Mouse (Mus musculus) kidney, embryonic 14.5 days (tissue): ENCODE data around the gene Plpp4. TPM values are rescaled to one million over a fixed set of nuclear protein-coding genes. Genes with fewer than 3 reads are reported as not detected.

ENCODE experiments used
- ATAC-seq: fragments of 200-750 bp; cut with Nextera tagmentation; 2 replicates; pipeline ENCODE4 v1.8.0; 2017; ENCODE audit warnings: moderate number of reproducible peaks, mild to moderate bottlenecking, moderate TSS enrichment, moderate library complexity; ENCODE audit not compliant: low FRiP score, low TSS enrichment
- H3K27ac ChIP-seq: fragments of 300-500 bp; sonication (generic); 2 replicates; pipeline ENCODE4 v1.5.1; 2014; ENCODE audit warnings: low read depth, mild to moderate bottlenecking, low read length, moderate library complexity, mixed read lengths
- H3K27me3 ChIP-seq: fragments of 300-500 bp; sonication (generic); 2 replicates; pipeline ENCODE4 v1.6.1; 2014; ENCODE audit warnings: mild to moderate bottlenecking, low read length; ENCODE audit not compliant: control insufficient read depth, insufficient read depth
- H3K36me3 ChIP-seq: fragments of 300-500 bp; sonication (generic); 2 replicates; pipeline ENCODE4 v1.6.1; 2014; ENCODE audit warnings: low read length, mixed read lengths; ENCODE audit not compliant: control insufficient read depth, insufficient read depth
- H3K4me1 ChIP-seq: fragments of 300-500 bp; sonication (generic); 2 replicates; pipeline ENCODE4 v1.6.1; 2014; ENCODE audit warnings: low read length, mixed read lengths; ENCODE audit not compliant: control insufficient read depth, insufficient read depth
- H3K4me2 ChIP-seq: fragments of 300-500 bp; sonication (generic); replicated peaks from 2 replicates; pipeline ENCODE4 v1.6.1; 2014; ENCODE audit warnings: low read depth, mild to moderate bottlenecking, low read length
- H3K4me3 ChIP-seq: fragments of 300-500 bp; sonication (generic); 2 replicates; pipeline ENCODE4 v1.5.1; 2014; ENCODE audit warnings: mild to moderate bottlenecking, low read length
- H3K9ac ChIP-seq: fragments of 300-500 bp; sonication (generic); 2 replicates; pipeline ENCODE4 v1.6.1; 2014; ENCODE audit warnings: low read depth, mild to moderate bottlenecking, low read length, moderate library complexity
- H3K9me3 ChIP-seq: fragments of 300-500 bp; sonication (generic); 2 replicates; pipeline ENCODE4 v1.6.1; 2016; ENCODE audit warnings: low read length; ENCODE audit not compliant: control insufficient read depth
- WGBS: fragments of 180-500 bp; shearing (Covaris S2); extraction: QIAGEN DNeasy Blood & Tissue Kit; methylation state at CpG from one replicate; pipeline ENCODE4 v1.1.7; 2014; 5-methylcytosine and 5-hydroxymethylcytosine counted together
- polyA plus RNA-seq: library from polyadenylated mRNA; unstranded; fragments of >200 nt; fragmentation: Nextera tagmentation; extraction: Ambion mirVana; gene quantifications from 2 replicates; pipeline ENCODE4 v1.2.1, GENCODE M21; 2014

Plpp4 gene
- polyA plus RNA-seq, 1 experiment from 2014 or later = 2.4 TPM

DNA sequence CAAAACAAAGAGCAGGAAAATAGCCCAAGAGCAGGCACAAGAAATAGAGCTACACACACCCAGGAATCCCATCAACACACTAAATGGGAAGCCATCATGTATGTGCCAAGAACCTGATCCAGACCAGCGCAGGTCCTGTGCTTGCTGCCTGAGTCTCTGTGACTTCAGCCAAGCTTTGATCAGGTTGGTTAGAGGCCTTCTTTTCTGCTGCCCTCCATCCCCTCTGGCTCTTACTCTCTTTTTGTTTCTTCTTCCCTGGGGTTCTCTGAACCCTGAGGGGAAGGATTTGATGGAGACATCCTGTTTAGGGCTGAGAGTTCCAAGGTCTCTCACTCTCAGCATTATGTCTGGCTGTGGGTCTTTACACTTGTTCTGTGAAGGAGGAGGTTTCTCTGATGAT is 2.7 kb upstream of the Plpp4 start:
- 88% methylated on average over 1 of the region's 1 CpGs for WGBS
- H3K4me2 ChIP-seq = no peak overlapping the region
- no peak overlapping the region for H3K4me3 ChIP-seq
- no peaks in the 10 kb centered on the region for H3K9me3 ChIP-seq
- H3K27me3 ChIP-seq = peaks cover 36% of the 10 kb centered on the region
- H3K36me3 ChIP-seq = no peaks in the 10 kb centered on the region
- H3K27ac ChIP-seq = no peak overlapping the region
- no peak overlapping the region for H3K9ac ChIP-seq
- no peak for ATAC-seq
- H3K4me1 ChIP-seq = 0 out of 2 replicates have a peak, but pooled peaks cover 6% of the 10 kb centered on the region

DNA sequence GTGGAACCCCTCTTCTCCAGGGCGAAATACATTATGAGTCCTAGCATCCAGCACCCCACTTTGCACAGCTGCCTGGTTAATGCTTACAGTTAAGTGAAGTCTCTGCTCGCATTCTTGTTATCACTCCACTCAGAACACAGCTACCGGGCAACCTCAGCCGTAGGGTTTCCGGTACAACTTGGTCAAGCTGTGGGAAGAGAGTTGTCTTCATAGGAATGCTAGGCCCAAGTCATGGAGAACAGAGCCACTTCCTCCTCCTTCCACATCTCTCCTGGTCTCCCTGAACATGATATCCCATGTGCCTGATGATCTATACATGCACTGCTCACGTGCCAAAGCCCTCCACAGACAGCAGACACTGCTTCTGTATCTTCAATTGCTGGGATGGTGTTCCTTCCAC is 1.4 kb upstream of the Plpp4 start:
- peaks cover 36% of the 10 kb centered on the region for H3K27me3 ChIP-seq
- H3K9me3 ChIP-seq = no peaks in the 10 kb centered on the region
- no peak overlapping the region for H3K9ac ChIP-seq
- no peak overlapping the region for H3K27ac ChIP-seq
- no peaks in the 10 kb centered on the region for H3K36me3 ChIP-seq
- WGBS = 92% methylated on average over 6 of the region's 6 CpGs
- H3K4me2 ChIP-seq = no peak overlapping the region
- H3K4me3 ChIP-seq = no peak overlapping the region
- ATAC-seq = no peak
- 0 out of 2 replicates have a peak, but pooled peaks cover 6% of the 10 kb centered on the region for H3K4me1 ChIP-seq

DNA sequence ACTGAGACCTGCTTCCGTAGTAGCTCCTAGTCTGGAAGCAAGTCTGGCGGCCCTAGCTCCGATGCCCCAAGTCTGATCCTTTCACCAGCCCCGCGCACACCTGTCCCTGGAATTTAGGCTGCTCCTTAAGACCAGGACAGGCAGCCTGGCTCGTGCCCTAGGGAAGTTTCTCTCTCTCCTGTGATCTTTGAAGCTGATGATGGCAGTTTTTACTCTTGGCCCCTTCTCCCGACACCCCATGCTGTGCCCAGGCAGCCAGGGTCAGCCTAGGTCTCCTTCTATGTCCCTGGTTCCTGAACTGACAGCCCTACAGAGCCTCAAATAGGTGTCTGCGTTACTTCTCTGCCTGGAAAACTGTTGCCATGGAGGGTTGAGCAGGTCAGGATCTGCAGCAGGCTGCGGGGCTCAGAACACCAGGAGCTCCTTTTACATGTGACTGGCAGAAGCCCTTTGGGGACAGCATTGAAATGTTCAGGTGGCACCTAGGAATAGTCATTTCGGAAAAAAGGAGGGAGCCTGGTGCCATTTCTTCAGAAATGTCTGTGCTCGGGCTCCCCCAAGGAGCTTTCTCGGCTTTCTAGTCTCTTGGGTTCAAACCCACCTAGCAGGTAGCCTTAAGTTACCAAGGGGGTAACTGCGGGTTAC is 665 bp downstream of the Plpp4 start:
- peaks cover 36% of the 10 kb centered on the region for H3K27me3 ChIP-seq
- H3K4me2 ChIP-seq = peak overlapping the region; percentile 90
- ATAC-seq = no peak
- peak overlapping the region; percentile 57; the same call in 1 of the 2 replicates for H3K9ac ChIP-seq
- 5% methylated on average over 13 of the region's 13 CpGs for WGBS
- no peaks in the 10 kb centered on the region for H3K9me3 ChIP-seq
- H3K36me3 ChIP-seq = no peaks in the 10 kb centered on the region
- H3K27ac ChIP-seq = no peak overlapping the region
- 0 out of 2 replicates have a peak, but pooled peaks cover 6% of the 10 kb centered on the region for H3K4me1 ChIP-seq
- peak overlapping the region; percentile 45 for H3K4me3 ChIP-seq

GRCm38 (mm10) chr7:129258331-129258730 is 1.5 kb downstream of the Plpp4 start:
- Histone ChIP-seq H3K27me3 (peaks cover 36% of the 10 kb centered on the region), H3K27ac (no peak overlapping the region), H3K36me3 (no peaks in the 10 kb centered on the region), H3K4me2 (no peak overlapping the region), H3K9ac (no peak overlapping the region), H3K4me1 (0 out of 2 replicates have a peak, but pooled peaks cover 6% of the 10 kb centered on the region), H3K4me3 (no peak overlapping the region), H3K9me3 (no peaks in the 10 kb centered on the region)
- 57% methylated on average over 7 of the region's 7 CpGs for WGBS
- no peak for ATAC-seq

DNA sequence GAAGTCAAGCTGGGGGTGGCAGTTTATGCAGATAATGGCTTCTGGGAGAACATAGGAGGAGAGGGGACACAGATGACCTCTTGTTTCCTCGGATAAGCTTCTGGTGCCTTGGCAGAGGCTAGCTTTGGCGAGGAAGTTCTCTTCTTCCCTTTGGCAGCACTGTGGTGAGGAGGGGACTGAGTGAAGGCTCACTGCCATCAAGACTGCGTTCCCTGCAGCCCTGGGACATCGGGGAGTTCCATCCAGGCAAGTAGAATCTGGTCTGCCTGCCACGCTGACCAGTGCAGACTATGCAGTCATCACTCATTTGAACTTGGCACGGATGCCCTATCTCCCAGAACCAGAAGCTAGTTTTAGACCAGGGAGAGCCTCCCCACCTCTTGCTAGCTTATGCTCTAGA is 2.4 kb downstream of the Plpp4 start:
- Histone ChIP-seq H3K27ac (no peak overlapping the region), H3K27me3 (peaks cover 36% of the 10 kb centered on the region), H3K4me3 (no peak overlapping the region), H3K4me1 (0 out of 2 replicates have a peak, but pooled peaks cover 6% of the 10 kb centered on the region), H3K9me3 (no peaks in the 10 kb centered on the region), H3K9ac (no peak overlapping the region), H3K4me2 (no peak overlapping the region), H3K36me3 (no peaks in the 10 kb centered on the region)
- 74% methylated on average over 6 of the region's 6 CpGs for WGBS
- ATAC-seq = no peak

DNA sequence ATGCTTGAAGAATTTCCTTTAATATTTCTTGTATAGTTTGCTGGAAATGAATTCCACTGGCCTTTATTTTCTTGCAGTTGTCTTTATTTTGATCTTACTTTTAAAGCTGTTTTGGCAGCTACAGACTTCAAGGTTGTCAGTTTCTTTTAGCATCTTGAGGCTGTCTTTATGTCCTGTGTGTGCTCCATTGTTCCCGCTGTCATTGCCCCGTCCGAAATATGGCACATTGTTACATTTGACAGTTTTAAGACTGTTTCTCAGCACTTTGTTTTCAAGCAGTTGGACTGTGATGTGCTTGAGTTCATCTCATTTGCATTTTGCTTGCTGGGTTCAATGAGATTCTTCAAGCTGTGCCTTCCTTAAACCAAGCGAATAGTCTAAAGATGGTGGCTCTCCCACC is 17.0 kb downstream of the Plpp4 start:
- H3K4me3 ChIP-seq = no peak overlapping the region
- H3K27me3 ChIP-seq = no peaks in the 10 kb centered on the region
- H3K9me3 ChIP-seq = no peaks in the 10 kb centered on the region
- no peak for ATAC-seq
- H3K4me1 ChIP-seq = no peaks in the 10 kb centered on the region
- WGBS = 85% methylated on average over 4 of the region's 4 CpGs
- no peaks in the 10 kb centered on the region for H3K36me3 ChIP-seq
- H3K9ac ChIP-seq = no peak overlapping the region
- no peak overlapping the region for H3K4me2 ChIP-seq
- no peak overlapping the region for H3K27ac ChIP-seq

- Histone ChIP-seq H3K9ac (no peak overlapping the region), H3K27ac (no peak overlapping the region), H3K4me1 (no peaks in the 10 kb centered on the region), H3K4me2 (no peak overlapping the region), H3K27me3 (no peaks in the 10 kb centered on the region), H3K4me3 (no peak overlapping the region), H3K9me3 (no peaks in the 10 kb centered on the region), H3K36me3 (no peaks in the 10 kb centered on the region)
- ATAC-seq = no peak
- WGBS = 91% methylated on average over 5 of the region's 5 CpGs
Observed at GRCm38 (mm10) chr7:129274726-129275125, 17.9 kb downstream of the Plpp4 start.

GRCm38 (mm10) chr7:129277751-129278150 is 20.9 kb downstream of the Plpp4 start:
- ATAC-seq = no peak
- Histone ChIP-seq H3K9ac (no peak overlapping the region), H3K27ac (no peak overlapping the region), H3K36me3 (no peaks in the 10 kb centered on the region), H3K9me3 (no peaks in the 10 kb centered on the region), H3K4me2 (no peak overlapping the region), H3K4me1 (no peaks in the 10 kb centered on the region), H3K4me3 (no peak overlapping the region), H3K27me3 (no peaks in the 10 kb centered on the region)
- WGBS = 86% methylated on average over 5 of the region's 5 CpGs

GRCm38 (mm10) chr7:129278801-129279200 is 22.0 kb downstream of the Plpp4 start:
- ATAC-seq = no peak
- WGBS = 99% methylated on average over 4 of the region's 4 CpGs
- Histone ChIP-seq H3K36me3 (no peaks in the 10 kb centered on the region), H3K27ac (no peak overlapping the region), H3K27me3 (no peaks in the 10 kb centered on the region), H3K9ac (no peak overlapping the region), H3K4me3 (no peak overlapping the region), H3K4me1 (no peaks in the 10 kb centered on the region), H3K4me2 (no peak overlapping the region), H3K9me3 (no peaks in the 10 kb centered on the region)
